Mouse (Mus musculus): Measurements from ENCODE around the gene Erbb2.
"Not testable (repeated sequence)": the region's sequence is repeated elsewhere in the genome, so short reads cannot be mapped to it uniquely, and the experiment has no call there.

Gene Erbb2

GRCm38 (mm10) chr11:98412273-98412796, at the start of gene Erbb2:
Gene Erbb2 (plus strand): TSS chr11:98412470.
- DNase-seq (ENCODE audit: low spot score): no peak

- DNase-seq (ENCODE audit: low spot score): no peak
These were observed 48.5 kb upstream of the Erbb2 start for GRCm38 (mm10) chr11:98363817-98364216.

GRCm38 (mm10) chr11:98364410-98364809, 47.9 kb upstream of the Erbb2 start:
- DNase-seq (ENCODE audit: low spot score): no peak

GRCm38 (mm10) chr11:98366290-98366689, 46.0 kb upstream of the Erbb2 start:
- DNase-seq (ENCODE audit: low spot score): no peak

GRCm38 (mm10) chr11:98367171-98367862, 45.0 kb upstream of the Erbb2 start:
- no peak for DNase-seq (ENCODE audit: low spot score)

GRCm38 (mm10) chr11:98367863-98368186, 44.4 kb upstream of the Erbb2 start:
- no peak for DNase-seq (ENCODE audit: low spot score)

GRCm38 (mm10) chr11:98369337-98369736, 42.9 kb upstream of the Erbb2 start:
- no peak for DNase-seq (ENCODE audit: low spot score)

GRCm38 (mm10) chr11:98370588-98370987, 41.7 kb upstream of the Erbb2 start:
- DNase-seq (ENCODE audit: low spot score): no peak

- DNase-seq (ENCODE audit: low spot score): no peak
These were observed 40.6 kb upstream of the Erbb2 start for GRCm38 (mm10) chr11:98371556-98372240.

GRCm38 (mm10) chr11:98372406-98372805, 39.9 kb upstream of the Erbb2 start:
- no peak for DNase-seq (ENCODE audit: low spot score)

GRCm38 (mm10) chr11:98373244-98373643, 39.0 kb upstream of the Erbb2 start:
- DNase-seq (ENCODE audit: low spot score): no peak

- DNase-seq (ENCODE audit: low spot score): no peak
These were observed 38.0 kb upstream of the Erbb2 start for GRCm38 (mm10) chr11:98374266-98374665.

GRCm38 (mm10) chr11:98376756-98377155, 35.5 kb upstream of the Erbb2 start:
- no peak for DNase-seq (ENCODE audit: low spot score)

GRCm38 (mm10) chr11:98377787-98378186, 34.5 kb upstream of the Erbb2 start:
- DNase-seq (ENCODE audit: low spot score): no peak

- DNase-seq (ENCODE audit: low spot score): no peak
These were observed 32.9 kb upstream of the Erbb2 start for GRCm38 (mm10) chr11:98379379-98379778.

- no peak for DNase-seq (ENCODE audit: low spot score)
These were observed 32.2 kb upstream of the Erbb2 start for GRCm38 (mm10) chr11:98380106-98380505.

- DNase-seq (ENCODE audit: low spot score): no peak
These were observed 30.6 kb upstream of the Erbb2 start for GRCm38 (mm10) chr11:98381651-98382050.

- DNase-seq (ENCODE audit: low spot score): not testable (repeated sequence)
These were observed 29.9 kb upstream of the Erbb2 start for GRCm38 (mm10) chr11:98382405-98382804.

GRCm38 (mm10) chr11:98383261-98384030, 28.8 kb upstream of the Erbb2 start, which contains the start of gene Tcap:
Gene Tcap (plus strand): TSS chr11:98383811.
- no peak for DNase-seq (ENCODE audit: low spot score)

- DNase-seq (ENCODE audit: low spot score): no peak
These were observed 28.1 kb upstream of the Erbb2 start for GRCm38 (mm10) chr11:98384216-98384615.

GRCm38 (mm10) chr11:98384721-98385637, 27.3 kb upstream of the Erbb2 start:
- DNase-seq (ENCODE audit: low spot score): no peak
